Mouse (Mus musculus): ENCODE data around the gene H2afj.

- TF ChIP-seq CTCF (IDR thresholded peaks at IDR 0.05; ENCODE audit: extremely low read depth, insufficient read depth, low read length) (peak; percentile 36), POLR2A (IDR thresholded peaks at IDR 0.05; ENCODE audit: extremely low read depth, insufficient read depth, low read length) (no peak)
Observed at GRCm38 (mm10) chr6:136813117-136813516, 5.1 kb downstream of the H2afj start.
